Mouse (Mus musculus): ENCODE data around the gene Eml6.
"Not testable (repeated sequence)": the region's sequence is repeated elsewhere in the genome, so short reads cannot be mapped to it uniquely, and the experiment has no call there.

Eml6 gene

GRCm38 (mm10) chr11:29839781-29840180 lies 186.1 kb downstream of the Eml6 start:
- no peak for DNase-seq

DNA sequence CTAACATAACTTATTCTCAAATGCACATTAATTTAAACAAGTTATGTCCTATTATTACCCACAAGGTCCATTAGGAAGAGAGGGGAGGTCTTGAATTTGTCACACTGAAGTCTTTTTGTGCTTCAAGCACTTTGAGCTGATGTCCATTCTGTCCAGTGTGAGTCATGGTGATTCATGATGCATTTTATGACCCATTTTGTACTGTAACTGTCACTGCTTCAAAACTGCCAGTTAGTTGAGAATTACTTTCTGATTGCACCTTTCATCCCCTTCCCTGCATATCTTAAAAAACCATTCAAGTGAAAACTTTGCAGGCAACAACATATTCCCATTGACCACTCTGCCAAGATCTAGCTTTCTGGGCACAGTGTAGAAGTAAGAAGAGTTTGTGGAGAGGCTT lies 188.8 kb downstream of the Eml6 start:
- DNase-seq: no peak

DNA sequence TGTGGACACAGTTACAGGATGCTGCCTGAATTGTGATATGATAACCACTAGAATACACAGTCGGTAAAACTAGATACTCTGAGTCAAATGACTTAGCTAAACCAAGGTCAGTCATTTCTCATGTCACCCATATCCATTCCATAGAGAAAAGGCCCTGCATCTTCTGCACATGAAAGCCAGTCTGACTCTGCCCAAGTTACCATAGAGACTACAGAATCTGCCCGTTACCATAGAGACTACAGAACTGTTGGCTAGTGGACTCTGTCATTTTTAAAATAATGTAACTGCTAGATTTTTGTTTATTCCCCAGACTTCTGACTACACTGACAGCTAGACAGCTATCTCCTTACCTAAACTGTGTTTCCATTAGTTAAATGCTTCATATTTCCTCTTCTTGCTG lies 198.1 kb downstream of the Eml6 start:
- no peak for DNase-seq

- DNase-seq: no peak
These were observed 199.8 kb downstream of the Eml6 start for GRCm38 (mm10) chr11:29826001-29826400.

GRCm38 (mm10) chr11:29825271-29825718 lies 200.5 kb downstream of the Eml6 start, which contains the start of gene 4931440F15Rik:
Gene 4931440F15Rik, minus strand, starts transcription at chr11:29825668.
- not testable (repeated sequence) for DNase-seq

DNA sequence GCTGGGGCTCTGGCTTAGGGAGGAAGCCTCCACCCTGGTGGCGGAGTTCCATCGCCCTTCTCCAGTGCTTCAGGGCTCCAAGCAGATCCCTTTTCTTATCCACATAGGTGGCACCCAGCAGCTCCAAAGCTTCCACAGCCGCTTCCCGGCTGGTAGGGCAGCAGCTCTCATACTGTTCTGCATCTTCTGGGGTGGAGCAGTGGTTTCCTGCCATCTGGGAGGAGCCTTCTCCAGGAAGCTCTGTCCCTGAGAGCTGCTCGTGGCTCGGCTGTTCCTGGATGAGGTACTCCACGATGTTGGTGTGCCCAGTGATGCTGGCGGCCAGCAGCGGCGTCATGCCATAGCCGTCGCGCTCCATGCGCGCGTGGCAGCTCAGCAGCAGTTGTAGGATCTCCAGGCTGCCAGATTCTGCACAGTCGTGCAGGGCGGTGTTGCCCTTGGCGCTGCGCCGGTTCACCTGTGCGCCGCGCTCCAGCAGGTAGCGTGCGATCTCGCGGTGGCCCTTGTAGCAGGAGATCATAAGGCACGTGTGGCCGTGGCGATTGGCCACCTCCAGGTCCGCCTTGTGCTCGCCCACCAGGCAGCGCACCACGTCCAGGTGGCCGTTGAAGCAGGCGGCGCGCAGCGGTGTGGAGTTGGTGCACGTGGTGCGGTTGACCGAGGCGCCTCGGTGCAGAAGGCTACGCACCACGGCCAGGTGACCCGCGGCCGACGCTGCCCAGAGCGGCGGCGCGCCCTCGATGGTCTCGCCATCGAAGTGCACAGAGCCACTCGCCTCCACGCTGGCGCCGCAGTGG lies 201.2 kb downstream of the Eml6 start:
- not testable (repeated sequence) for DNase-seq

DNA sequence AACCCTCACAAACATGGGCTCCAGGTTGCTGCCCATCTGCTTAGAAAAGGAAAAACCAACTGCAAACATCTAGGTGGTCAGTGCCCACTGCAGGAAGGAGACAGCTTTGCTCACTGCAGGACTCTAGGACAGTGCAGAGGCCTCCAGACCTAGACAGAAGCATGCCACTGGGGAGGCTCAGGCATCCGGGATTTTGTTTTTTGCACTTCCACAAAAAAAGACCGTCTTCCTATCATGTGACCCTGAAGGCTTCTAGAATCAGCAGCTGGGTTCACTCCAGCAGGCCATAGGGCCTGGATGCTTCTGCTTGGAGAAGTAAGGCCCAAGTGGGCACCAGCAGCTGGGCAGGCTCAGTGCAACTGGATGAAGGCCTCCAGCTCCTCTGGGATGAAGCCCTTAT lies 202.7 kb downstream of the Eml6 start:
- no peak for DNase-seq

DNA sequence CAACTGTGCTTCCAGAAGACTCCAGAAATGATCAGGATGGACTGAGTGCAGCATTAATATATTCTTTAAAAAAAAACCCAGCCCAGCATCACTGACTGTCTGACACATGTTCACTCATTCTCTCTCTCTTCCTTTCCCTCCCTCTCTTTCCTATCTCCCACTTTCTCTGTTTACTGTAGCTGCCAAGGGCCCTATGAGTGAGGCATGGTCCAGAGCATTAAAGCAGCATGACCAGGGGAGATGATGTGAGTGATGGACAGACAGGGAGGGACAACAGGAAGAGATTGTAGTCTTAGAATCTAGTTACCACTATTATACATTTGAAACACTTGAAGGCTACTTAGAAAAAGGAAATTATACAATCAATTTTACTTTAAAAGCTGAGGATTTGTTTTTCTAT lies 210.2 kb downstream of the Eml6 start:
- no peak for DNase-seq

- DNase-seq: no peak
These were observed 210.6 kb downstream of the Eml6 start for GRCm38 (mm10) chr11:29815261-29815660.

- DNase-seq: no peak
These were observed 212.6 kb downstream of the Eml6 start for GRCm38 (mm10) chr11:29813267-29813666.

DNA sequence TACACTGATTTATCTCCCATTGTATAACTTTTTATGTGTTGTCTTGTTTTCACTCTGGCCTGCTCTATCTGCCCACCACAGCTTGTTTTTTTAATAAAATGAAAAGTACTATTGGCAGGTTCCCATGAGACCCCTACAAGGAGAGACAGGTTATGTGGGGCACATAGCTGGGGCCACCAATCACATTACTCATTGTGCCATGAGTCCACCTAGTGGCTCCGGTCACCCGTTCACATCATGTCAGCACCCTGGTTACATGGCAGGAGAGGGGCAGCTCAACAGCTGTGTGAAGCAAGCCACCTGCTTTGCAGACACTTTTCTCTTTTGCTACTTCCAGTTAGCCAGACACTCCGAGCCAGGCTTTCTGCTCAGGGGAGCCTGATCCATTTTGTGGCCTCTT lies 213.4 kb downstream of the Eml6 start:
- no peak for DNase-seq

DNA sequence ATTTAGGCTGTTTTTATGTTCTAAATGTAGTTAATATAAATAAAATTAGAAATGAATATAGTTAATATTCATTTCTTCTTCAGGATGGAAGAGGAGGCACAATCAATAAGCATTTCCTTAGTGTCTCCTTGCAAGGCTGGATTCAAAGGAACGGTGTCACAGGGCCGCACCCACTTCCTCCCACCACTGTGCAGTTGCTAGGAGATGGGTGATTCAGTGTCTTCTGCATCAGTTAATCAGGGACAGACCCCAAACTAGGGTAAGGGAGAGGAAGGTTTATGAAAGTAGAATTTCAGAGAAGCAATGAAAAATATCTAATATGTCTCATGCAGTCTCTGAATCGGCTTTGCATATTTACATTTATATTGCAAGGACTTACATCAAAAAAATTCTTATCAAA lies 215.5 kb downstream of the Eml6 start:
- DNase-seq: no peak

GRCm38 (mm10) chr11:29808981-29809589 lies 216.7 kb downstream of the Eml6 start:
- DNase-seq: no peak

DNA sequence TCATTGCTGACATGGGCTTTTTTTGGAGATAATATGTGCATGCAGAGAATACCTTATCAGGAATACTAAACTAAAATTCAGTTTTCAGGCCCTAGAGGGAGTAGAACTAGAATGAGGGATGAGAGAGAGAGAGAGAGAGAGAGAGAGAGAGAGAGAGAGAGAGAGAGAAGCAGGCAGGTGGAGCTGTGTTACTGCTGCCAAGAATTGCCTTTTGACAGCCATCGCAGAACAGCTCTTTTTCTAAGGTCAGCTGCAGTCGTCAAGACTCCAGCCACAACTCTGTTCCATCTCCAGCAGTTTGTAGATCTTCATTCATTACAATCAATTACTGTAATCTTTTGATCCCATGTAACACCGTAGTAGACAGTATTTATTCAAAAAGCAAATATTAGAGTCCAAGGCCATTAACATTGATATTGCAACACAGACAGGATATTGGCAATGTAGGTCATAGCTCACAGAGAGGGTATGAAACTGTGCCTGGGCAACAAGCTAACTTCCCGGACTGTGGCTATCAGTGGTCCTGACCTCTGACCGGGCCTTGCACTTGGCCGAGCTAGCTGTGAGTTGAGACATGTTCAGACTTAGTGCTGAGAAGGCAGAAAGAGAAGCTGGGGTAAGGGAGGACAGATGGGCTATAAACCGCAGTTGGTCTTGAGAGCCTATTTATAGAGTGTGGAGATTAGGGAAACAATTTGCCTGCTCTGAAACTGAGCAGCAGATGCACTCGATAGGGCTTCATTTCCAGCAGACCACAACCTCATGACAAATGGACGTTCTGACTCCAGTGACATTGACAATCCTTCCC lies 217.5 kb downstream of the Eml6 start:
- DNase-seq: peak; percentile 71

DNA sequence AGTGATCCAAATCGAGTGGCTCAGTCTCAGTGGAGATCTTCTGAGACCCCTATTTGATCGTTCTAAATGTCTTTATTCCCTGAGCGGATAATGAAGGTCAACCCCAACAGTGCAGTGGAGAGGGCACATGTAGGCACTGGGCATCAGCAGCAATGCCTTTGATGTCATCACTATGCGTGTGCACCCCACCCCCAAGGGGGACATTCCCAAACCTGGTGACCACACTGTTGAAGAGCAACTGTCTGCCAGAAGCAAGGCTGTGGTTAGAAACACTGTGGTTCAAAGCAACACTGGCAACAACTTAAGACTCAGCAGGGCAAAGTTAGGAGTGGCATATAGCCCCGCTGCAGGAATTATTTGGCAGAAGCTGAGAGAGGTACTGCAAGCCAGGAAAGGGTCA lies 218.5 kb downstream of the Eml6 start:
- no peak for DNase-seq

GRCm38 (mm10) chr11:29801432-29802427 lies 224.1 kb downstream of the Eml6 start:
- no peak for DNase-seq

GRCm38 (mm10) chr11:29799839-29800238 lies 226.0 kb downstream of the Eml6 start:
- DNase-seq: no peak

DNA sequence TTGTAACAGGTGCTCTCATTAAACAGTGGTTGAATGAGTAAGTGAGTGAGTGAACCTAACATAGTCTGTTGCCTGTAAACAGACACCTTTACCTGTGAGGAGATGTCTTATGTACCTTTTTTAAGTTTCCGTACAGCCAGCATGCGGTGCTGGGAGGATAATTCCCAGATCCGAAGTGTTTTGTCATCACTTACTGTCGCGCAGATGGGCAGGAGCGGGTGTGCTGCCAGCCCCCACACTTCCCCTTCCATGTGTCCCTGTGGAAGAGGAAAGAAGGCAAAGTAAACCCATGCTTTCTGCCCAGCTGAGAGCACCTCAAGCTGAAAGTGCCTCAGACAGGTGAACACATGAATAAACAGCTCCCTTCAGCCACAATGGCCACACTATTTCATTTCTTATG lies 230.7 kb downstream of the Eml6 start:
- DNase-seq: no peak

GRCm38 (mm10) chr11:29794475-29794874 lies 231.4 kb downstream of the Eml6 start:
- DNase-seq: no peak

- DNase-seq: no peak
These were observed 235.0 kb downstream of the Eml6 start for GRCm38 (mm10) chr11:29790796-29791195.

DNA sequence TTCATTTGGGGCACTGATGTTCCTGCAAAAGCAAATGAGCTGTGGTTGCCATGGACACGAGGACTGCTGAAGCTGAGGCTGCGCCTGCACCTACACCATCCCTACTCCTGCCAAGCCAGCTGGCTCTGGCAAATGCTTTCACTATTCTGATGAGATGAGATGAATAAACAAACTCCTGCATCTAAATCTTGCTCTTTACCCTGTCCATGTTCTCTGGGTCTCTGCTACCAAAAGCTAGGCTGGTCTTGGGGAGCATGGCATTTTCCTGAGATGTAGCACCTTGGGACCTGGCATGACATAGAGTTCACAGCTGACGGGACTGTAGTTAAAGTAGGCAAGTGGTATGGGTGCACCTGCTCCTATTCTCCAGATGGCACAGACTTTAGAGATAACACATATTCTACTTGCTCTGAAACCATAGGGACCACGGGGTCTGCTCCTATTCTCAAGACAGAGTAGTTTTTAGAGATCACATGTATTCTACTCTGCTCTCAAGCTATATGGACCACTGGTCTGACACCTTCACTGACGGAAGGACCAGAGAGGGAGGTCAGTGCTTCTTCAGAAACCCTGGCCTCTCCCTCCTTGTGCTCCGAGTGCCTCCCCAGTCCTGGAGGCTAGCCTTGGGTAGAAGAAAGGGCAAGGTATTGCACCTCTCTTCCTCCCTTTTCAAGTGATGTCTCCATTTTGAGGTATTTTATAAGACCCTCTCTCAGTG lies 236.8 kb downstream of the Eml6 start:
- peak; percentile 55 for DNase-seq

DNA sequence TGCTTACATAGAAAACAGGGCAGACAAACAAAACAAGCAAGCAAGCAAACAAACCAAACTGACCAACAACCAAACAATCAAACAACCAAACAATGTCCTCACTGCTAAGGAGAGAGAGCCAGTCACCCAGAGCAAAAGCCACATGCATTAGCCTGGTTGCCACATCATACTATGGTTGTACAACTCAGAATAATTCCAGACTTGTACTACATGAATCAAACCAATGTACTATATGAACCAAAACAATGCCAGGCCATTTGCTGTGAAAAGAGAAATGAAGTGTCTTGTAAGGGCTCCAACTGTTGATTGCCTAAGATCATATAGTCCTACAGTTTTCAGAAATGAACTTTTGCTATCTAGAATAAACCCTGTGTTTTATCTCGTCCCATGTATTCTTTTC lies 237.3 kb downstream of the Eml6 start:
- no peak for DNase-seq

Data from cerebellum, adult 9-11 months (tissue).